Mouse (Mus musculus): ENCODE data around the gene Rexo1.
A peak's percentile ranks its signal among the peaks of the same experiment; 100 is the strongest.

DNA sequence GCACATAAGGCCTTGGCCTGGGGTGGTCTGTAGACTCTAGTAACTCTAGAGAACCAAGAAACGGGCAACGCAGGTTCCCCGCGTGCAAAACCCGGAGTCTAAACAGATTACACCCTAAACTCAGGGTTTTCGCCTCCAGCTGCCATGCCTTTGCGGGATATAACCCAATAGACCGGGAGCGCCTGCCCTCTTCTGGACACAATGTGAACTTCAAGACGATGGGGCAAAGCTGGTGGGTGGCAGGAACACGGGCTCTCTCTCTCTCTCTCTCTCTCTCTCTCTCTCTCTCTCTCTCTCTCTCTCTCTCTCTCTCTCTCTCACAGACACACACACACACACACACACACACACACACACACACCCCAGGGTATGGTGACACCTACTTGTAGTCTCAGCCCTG is 55.1 kb downstream of the Rexo1 start:
- TF ChIP-seq CTCF (IDR thresholded peaks at IDR 0.05; ENCODE audit: low read depth) (peak; percentile 88), EP300 (IDR thresholded peaks at IDR 0.05; ENCODE audit: low read depth) (no peak)
